Mouse (Mus musculus): Measurements from ENCODE around the gene Gna12. TPM values are rescaled to one million over a fixed set of nuclear protein-coding genes. Genes with fewer than 3 reads are reported as not detected.

Gene Gna12
- polyA plus RNA-seq, 1 experiment from 2014 or later, result 31.1 TPM

DNA sequence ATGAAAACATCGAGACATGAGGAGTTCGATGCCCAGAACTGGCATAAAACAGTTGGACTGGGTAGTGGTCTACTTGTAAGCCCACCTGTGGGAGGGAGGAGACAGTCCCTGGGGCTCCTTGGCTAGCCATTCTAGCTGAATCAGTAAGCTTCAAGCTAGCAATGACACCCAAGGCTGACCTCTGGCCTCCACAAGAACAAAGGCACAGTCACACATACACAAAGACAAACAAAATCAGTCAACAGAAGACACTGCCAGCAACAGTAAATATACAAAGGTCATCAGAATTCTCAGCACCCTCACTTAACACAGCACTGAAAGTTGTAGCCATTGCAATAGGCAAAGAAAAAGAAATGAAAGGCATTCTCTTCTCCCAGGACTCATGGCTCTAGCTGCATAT is 6.8 kb downstream of the Gna12 start:
- Histone ChIP-seq H3K9ac (ENCODE audit: low read depth, low read length) (no peak overlapping the region), H3K27ac (ENCODE audit: low read depth, low read length) (no peak overlapping the region), H3K4me1 (replicated peaks; ENCODE audit: control insufficient read depth, insufficient read depth, low read length) (peaks cover 55% of the 10 kb centered on the region), H3K36me3 (ENCODE audit: control insufficient read depth, insufficient read depth, low read length) (no peaks in the 10 kb centered on the region), H3K4me2 (no peak overlapping the region), H3K27me3 (replicated peaks; ENCODE audit: control insufficient read depth, insufficient read depth, low read length) (no peaks in the 10 kb centered on the region), H3K9me3 (ENCODE audit: control insufficient read depth, low read length) (no peaks in the 10 kb centered on the region), H3K4me3 (ENCODE audit: low read depth, low read length) (no peak overlapping the region)
- ATAC-seq (replicated peaks; ENCODE audit: low FRiP score) (no peak), DNase-seq (ENCODE audit: low spot score) (no peak)
- 96% methylated on average over 2 of the region's 2 CpGs for WGBS

DNA sequence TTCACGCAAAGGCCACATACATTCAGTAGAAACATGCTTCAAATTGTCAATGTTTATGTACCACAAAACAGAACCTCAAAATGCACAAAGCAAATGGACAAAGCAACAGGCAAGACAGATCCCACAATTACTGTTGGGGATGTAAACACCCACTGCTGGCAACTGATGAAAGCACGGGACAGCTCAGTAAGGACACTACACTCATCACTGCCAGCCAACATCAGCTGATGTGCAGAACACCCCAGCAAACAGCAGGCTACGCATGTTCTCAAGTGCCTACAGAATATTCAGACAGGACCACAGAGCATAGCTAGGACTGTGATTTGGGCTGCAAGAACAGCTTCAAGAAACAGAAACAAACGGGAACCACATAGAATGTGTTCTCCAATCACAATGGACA is 8.3 kb downstream of the Gna12 start:
- Histone ChIP-seq H3K27ac (ENCODE audit: low read depth, low read length) (no peak overlapping the region), H3K9me3 (ENCODE audit: control insufficient read depth, low read length) (no peaks in the 10 kb centered on the region), H3K9ac (ENCODE audit: low read depth, low read length) (no peak overlapping the region), H3K36me3 (ENCODE audit: control insufficient read depth, insufficient read depth, low read length) (no peaks in the 10 kb centered on the region), H3K27me3 (replicated peaks; ENCODE audit: control insufficient read depth, insufficient read depth, low read length) (no peaks in the 10 kb centered on the region), H3K4me1 (replicated peaks; ENCODE audit: control insufficient read depth, insufficient read depth, low read length) (peaks cover 50% of the 10 kb centered on the region), H3K4me3 (ENCODE audit: low read depth, low read length) (no peak overlapping the region), H3K4me2 (no peak overlapping the region)
- DNase-seq (ENCODE audit: low spot score) (no peak), ATAC-seq (replicated peaks; ENCODE audit: low FRiP score) (no peak)
- 84% methylated on average over 4 of the region's 4 CpGs for WGBS

DNA sequence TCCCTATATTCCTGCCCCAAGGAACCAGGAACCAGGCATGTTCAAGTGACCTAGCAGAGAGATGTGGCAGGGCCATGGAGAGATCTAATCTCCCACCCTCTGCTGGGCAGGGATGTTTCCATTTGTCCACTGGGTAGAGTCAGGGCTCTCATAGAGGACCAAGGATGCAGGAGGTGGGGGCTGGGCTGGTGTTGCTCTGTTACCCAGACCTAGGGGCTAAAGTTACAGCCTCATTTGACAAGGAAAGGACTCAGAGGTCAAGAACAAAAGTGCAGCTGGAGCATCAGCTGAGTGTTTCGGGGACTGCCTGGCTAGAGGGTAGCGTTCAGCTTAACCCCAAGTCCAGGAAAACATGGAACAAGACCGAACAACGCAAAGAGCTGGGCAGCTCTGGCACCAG is 9.7 kb downstream of the Gna12 start:
- DNase-seq (ENCODE audit: low spot score), result no peak
- Histone ChIP-seq H3K4me3 (ENCODE audit: low read depth, low read length) (no peak overlapping the region), H3K9ac (ENCODE audit: low read depth, low read length) (no peak overlapping the region), H3K36me3 (ENCODE audit: control insufficient read depth, insufficient read depth, low read length) (no peaks in the 10 kb centered on the region), H3K27me3 (replicated peaks; ENCODE audit: control insufficient read depth, insufficient read depth, low read length) (no peaks in the 10 kb centered on the region), H3K9me3 (ENCODE audit: control insufficient read depth, low read length) (no peaks in the 10 kb centered on the region), H3K4me1 (replicated peaks; ENCODE audit: control insufficient read depth, insufficient read depth, low read length) (peaks cover 57% of the 10 kb centered on the region), H3K27ac (ENCODE audit: low read depth, low read length) (no peak overlapping the region), H3K4me2 (no peak overlapping the region)
- no peak for ATAC-seq (replicated peaks; ENCODE audit: low FRiP score)
- 87% methylated on average over 4 of the region's 4 CpGs for WGBS

DNA sequence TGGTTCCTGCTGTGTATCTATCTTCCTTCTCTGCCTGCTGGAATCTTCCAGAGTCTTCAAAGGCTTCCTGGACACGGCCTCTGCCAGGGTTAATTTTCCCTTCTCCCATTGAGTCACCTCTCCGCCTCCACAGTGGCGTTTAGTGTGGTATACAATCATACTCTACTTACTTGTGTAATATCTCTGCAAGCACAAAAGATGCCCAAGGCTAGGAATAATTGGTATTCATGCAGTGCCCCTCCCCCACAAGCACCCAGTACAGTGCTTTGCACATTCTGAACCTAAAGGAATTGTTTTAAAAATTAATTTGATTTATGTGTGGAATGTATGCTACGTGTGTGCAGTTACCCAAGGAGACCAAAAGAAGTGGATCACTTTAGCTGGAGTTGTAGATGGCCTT is 10.6 kb downstream of the Gna12 start:
- Histone ChIP-seq H3K4me1 (replicated peaks; ENCODE audit: control insufficient read depth, insufficient read depth, low read length) (peaks cover 62% of the 10 kb centered on the region), H3K9ac (ENCODE audit: low read depth, low read length) (no peak overlapping the region), H3K36me3 (ENCODE audit: control insufficient read depth, insufficient read depth, low read length) (no peaks in the 10 kb centered on the region), H3K4me3 (ENCODE audit: low read depth, low read length) (no peak overlapping the region), H3K9me3 (ENCODE audit: control insufficient read depth, low read length) (no peaks in the 10 kb centered on the region), H3K4me2 (no peak overlapping the region), H3K27me3 (replicated peaks; ENCODE audit: control insufficient read depth, insufficient read depth, low read length) (no peaks in the 10 kb centered on the region), H3K27ac (ENCODE audit: low read depth, low read length) (no peak overlapping the region)
- DNase-seq (ENCODE audit: low spot score), result no peak
- ATAC-seq (replicated peaks; ENCODE audit: low FRiP score), result no peak
- 73% methylated on average over 4 of the region's 4 CpGs for WGBS

DNA sequence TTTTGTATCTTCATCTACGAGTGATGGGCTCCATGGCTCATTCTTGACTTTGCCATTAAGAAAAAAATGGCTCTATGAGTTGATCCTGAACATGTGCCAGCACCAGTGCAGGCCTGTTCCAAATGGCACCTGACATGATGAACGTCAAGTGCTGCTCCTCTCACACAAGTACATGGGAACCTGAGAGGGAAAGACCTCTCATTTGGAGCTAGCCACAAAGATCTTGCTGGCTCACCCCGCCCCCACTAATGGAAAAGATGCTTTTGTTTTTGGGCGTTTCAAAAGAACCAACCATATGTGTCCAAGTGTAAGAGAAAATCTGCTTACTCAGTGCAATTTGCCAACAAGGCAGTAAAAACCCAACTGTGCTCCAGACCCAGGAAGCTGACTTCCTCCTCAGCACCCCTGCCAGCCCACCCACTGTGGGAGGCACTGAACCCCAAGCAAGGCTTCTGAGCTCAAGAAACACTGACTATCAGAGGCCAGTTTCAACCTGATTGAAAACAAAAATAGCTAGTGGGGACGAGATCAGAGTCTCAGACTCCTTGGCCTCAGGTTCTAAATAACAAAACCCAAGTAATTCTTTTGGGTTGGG is 11.7 kb downstream of the Gna12 start:
- Histone ChIP-seq H3K27ac (ENCODE audit: low read depth, low read length) (no peak overlapping the region), H3K4me1 (replicated peaks; ENCODE audit: control insufficient read depth, insufficient read depth, low read length) (peaks cover 64% of the 10 kb centered on the region), H3K9me3 (ENCODE audit: control insufficient read depth, low read length) (no peaks in the 10 kb centered on the region), H3K36me3 (ENCODE audit: control insufficient read depth, insufficient read depth, low read length) (no peaks in the 10 kb centered on the region), H3K27me3 (replicated peaks; ENCODE audit: control insufficient read depth, insufficient read depth, low read length) (no peaks in the 10 kb centered on the region), H3K4me2 (no peak overlapping the region), H3K4me3 (ENCODE audit: low read depth, low read length) (no peak overlapping the region), H3K9ac (ENCODE audit: low read depth, low read length) (no peak overlapping the region)
- no peak for DNase-seq (ENCODE audit: low spot score)
- WGBS, result 78% methylated on average over 5 of the region's 5 CpGs
- no peak for ATAC-seq (replicated peaks; ENCODE audit: low FRiP score)

DNA sequence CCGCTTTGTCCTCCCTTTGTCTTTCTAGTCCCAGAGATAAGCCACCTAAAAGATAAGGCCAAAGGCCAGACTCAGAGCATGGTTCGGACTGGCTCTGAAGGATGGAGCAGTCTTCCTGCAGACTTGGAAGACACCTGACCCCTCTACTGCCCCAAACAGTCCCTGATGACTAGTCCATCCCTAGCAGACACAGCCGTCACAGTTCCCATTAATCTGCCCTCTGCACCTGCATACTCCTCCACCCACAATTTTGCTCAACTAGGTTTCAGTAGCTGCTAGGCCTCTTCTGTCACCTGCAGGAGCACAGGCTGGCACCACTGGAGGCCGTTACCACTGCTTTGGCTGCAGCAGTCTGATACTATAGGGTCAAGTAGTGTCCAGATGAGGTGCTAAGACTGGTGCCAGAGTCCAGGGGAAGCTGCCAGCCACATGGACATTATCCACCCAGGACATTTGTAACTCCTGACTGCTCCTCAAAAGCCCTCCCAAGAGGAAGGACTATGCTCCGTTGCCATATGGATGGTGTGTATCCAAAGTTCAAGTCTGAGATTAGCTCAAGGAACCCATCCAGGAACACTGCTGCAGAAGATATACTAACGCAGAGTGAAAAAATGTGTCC is 13.2 kb downstream of the Gna12 start:
- no peaks in the 10 kb centered on the region for H3K9me3 ChIP-seq (ENCODE audit: control insufficient read depth, low read length)
- no peaks in the 10 kb centered on the region for H3K27me3 ChIP-seq (replicated peaks; ENCODE audit: control insufficient read depth, insufficient read depth, low read length)
- peaks cover 66% of the 10 kb centered on the region for H3K4me1 ChIP-seq (replicated peaks; ENCODE audit: control insufficient read depth, insufficient read depth, low read length)
- DNase-seq (ENCODE audit: low spot score), result no peak
- no peak overlapping the region for H3K4me3 ChIP-seq (ENCODE audit: low read depth, low read length)
- no peak overlapping the region for H3K27ac ChIP-seq (ENCODE audit: low read depth, low read length)
- 51% methylated on average over 6 of the region's 6 CpGs for WGBS
- no peaks in the 10 kb centered on the region for H3K36me3 ChIP-seq (ENCODE audit: control insufficient read depth, insufficient read depth, low read length)
- ATAC-seq (replicated peaks; ENCODE audit: low FRiP score), result 0 out of 2 replicates have a peak, but pooled peaks have one; percentile 39
- no peak overlapping the region for H3K9ac ChIP-seq (ENCODE audit: low read depth, low read length)
- H3K4me2 ChIP-seq, result no peak overlapping the region

DNA sequence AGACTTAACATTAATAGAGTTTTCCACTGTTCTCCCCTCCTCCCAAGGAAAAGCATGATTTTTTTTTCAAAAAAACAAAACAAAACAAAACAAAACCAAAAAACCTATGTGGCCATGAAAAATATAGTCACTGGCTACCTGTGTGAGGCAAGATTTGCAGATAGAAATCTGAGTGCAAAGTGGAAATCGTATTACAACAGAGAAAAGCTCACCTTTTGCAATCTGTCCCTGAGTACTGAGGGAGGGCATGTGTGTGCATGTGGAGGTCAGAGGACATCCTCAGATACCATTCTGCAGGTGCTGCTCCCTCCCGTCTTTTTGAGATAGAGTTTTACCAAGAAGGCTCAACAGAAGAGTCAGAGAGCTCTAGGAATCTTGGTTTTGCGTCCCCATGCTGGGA is 14.2 kb downstream of the Gna12 start:
- Histone ChIP-seq H3K27me3 (replicated peaks; ENCODE audit: control insufficient read depth, insufficient read depth, low read length) (no peaks in the 10 kb centered on the region), H3K9me3 (ENCODE audit: control insufficient read depth, low read length) (no peaks in the 10 kb centered on the region), H3K4me1 (replicated peaks; ENCODE audit: control insufficient read depth, insufficient read depth, low read length) (peaks cover 66% of the 10 kb centered on the region), H3K4me2 (no peak overlapping the region), H3K27ac (ENCODE audit: low read depth, low read length) (no peak overlapping the region; the same call in 1 of the 2 replicates), H3K36me3 (ENCODE audit: control insufficient read depth, insufficient read depth, low read length) (no peaks in the 10 kb centered on the region), H3K4me3 (ENCODE audit: low read depth, low read length) (no peak overlapping the region), H3K9ac (ENCODE audit: low read depth, low read length) (no peak overlapping the region)
- ATAC-seq (replicated peaks; ENCODE audit: low FRiP score) (no peak), DNase-seq (ENCODE audit: low spot score) (no peak)
- WGBS, result 76% methylated on average over 3 of the region's 3 CpGs

DNA sequence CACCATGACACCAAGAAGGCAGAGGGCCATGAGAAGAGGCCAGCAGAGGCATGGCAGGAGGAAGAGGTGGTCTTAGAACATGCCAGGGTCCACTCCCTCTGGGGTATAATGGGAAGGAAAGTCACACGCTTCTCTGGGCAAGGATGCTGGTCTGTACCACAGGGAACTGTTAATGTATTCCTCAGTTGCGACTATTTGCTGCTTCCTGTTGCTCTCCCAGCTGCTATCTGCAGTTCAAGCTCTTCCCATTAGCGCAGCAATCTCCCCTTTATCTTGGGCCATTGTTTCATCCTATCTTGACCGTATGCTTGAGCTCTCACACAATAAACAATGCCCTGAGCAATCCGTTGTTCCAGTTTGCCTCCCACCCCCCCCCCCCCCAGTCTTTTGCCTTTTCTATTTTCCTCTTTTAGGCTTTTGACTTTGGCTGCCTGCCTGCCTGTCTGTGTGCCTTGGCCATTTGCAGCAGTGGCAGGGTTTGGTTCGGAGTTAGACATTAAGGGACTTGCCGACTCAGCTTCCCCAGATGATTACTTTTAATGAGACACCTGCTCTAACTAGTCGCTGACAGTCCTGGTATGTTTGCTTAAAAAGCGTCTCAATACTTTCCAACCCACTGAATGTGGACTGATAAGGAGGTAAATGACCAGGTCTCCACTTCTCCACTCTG is 15.0 kb downstream of the Gna12 start:
- H3K9ac ChIP-seq (ENCODE audit: low read depth, low read length), result 0 out of 2 replicates have a peak overlapping the region, but pooled peaks have one; percentile 23
- H3K4me2 ChIP-seq, result peak overlapping the region; percentile 47
- no peaks in the 10 kb centered on the region for H3K36me3 ChIP-seq (ENCODE audit: control insufficient read depth, insufficient read depth, low read length)
- peak; percentile 40; the same call in 1 of the 2 replicates for ATAC-seq (replicated peaks; ENCODE audit: low FRiP score)
- no peaks in the 10 kb centered on the region for H3K9me3 ChIP-seq (ENCODE audit: control insufficient read depth, low read length)
- H3K27me3 ChIP-seq (replicated peaks; ENCODE audit: control insufficient read depth, insufficient read depth, low read length), result no peaks in the 10 kb centered on the region
- peaks cover 62% of the 10 kb centered on the region for H3K4me1 ChIP-seq (replicated peaks; ENCODE audit: control insufficient read depth, insufficient read depth, low read length)
- 21% methylated on average over 9 of the region's 9 CpGs for WGBS
- H3K4me3 ChIP-seq (ENCODE audit: low read depth, low read length), result 0 out of 2 replicates have a peak overlapping the region, but pooled peaks have one; percentile 14
- H3K27ac ChIP-seq (ENCODE audit: low read depth, low read length), result peak overlapping the region; percentile 61
- no peak for DNase-seq (ENCODE audit: low spot score)

All from liver, embryonic 11.5 days (tissue).